Mouse (Mus musculus): ENCODE results near the gene 4930544D05Rik.

- TF ChIP-seq POLR2A (IDR thresholded peaks at IDR 0.05; ENCODE audit: low read depth, low read length) (peak; percentile 93), CTCF (IDR thresholded peaks at IDR 0.05; ENCODE audit: borderline replicate concordance, insufficient read depth, low read length) (no peak)
Measured at GRCm38 (mm10) chr11:70646691-70647650, 31.3 kb downstream of the 4930544D05Rik start, which contains the start of the genes Rnf167 and Slc25a11.
